Mouse (Mus musculus) lung, postnatal 0 days (tissue): ENCODE data around the gene Ntrk1. TPM values are rescaled to one million over a fixed set of nuclear protein-coding genes. Genes with fewer than 3 reads are reported as not detected.
A peak's percentile ranks its signal among the peaks of the same experiment; 100 is the strongest.

Experiments
- ATAC-seq: fragments of 200-750 bp; cut with Nextera tagmentation; 2 replicates; pipeline ENCODE4 v1.8.0; 2017; ENCODE audit warnings: moderate library complexity
- DNase-seq: peaks from one replicate; pipeline ENCODE4 v3.0.0-alpha.2; 2016; ENCODE audit warnings: low spot score
- H3K27ac ChIP-seq: fragments of 300-500 bp; sonication (generic); 2 replicates; pipeline ENCODE4 v1.5.1; 2014; ENCODE audit warnings: antibody characterized with exemption, mild to moderate bottlenecking, low read length, mixed read lengths
- H3K27me3 ChIP-seq: fragments of 300-500 bp; sonication (generic); replicated peaks from 2 replicates; pipeline ENCODE4 v1.6.1; 2014; ENCODE audit warnings: low read length, mixed read lengths; ENCODE audit not compliant: insufficient read depth
- H3K36me3 ChIP-seq: fragments of 300-500 bp; sonication (generic); 2 replicates; pipeline ENCODE4 v1.6.1; 2014; ENCODE audit warnings: low read length, mixed read lengths; ENCODE audit not compliant: insufficient read depth
- H3K4me1 ChIP-seq: fragments of 300-500 bp; sonication (generic); 2 replicates; pipeline ENCODE4 v1.6.1; 2014; ENCODE audit warnings: antibody characterized with exemption, low read depth, low read length, mixed read lengths; ENCODE audit not compliant: insufficient read depth
- H3K4me2 ChIP-seq: fragments of 300-500 bp; sonication (generic); replicated peaks from 2 replicates; pipeline ENCODE4 v1.6.1; 2014; ENCODE audit warnings: low read depth, mild to moderate bottlenecking, low read length, moderate library complexity, mixed read lengths
- H3K4me3 ChIP-seq: fragments of 300-500 bp; sonication (generic); 2 replicates; pipeline ENCODE4 v1.5.1; 2014; ENCODE audit warnings: low read depth, low read length
- H3K9ac ChIP-seq: fragments of 300-500 bp; sonication (generic); replicated peaks from 2 replicates; pipeline ENCODE4 v1.6.1; 2014; ENCODE audit warnings: low read depth, mild to moderate bottlenecking
- H3K9me3 ChIP-seq: fragments of 300-500 bp; sonication (generic); 2 replicates; pipeline ENCODE4 v1.6.1; 2016; ENCODE audit warnings: low read length, mixed read lengths
- CTCF ChIP-seq: IDR thresholded peaks from 2 replicates; pipeline ENCODE4 v1.5.1; 2016; ENCODE audit warnings: antibody characterized with exemption, mild to moderate bottlenecking
- EP300 ChIP-seq: IDR thresholded peaks from 2 replicates; pipeline ENCODE4 v1.6.1; 2016; ENCODE audit warnings: antibody characterized with exemption, mild to moderate bottlenecking, control low read depth
- WGBS: fragments of 180-500 bp; shearing (Covaris S2); extraction: QIAGEN DNeasy Blood & Tissue Kit; methylation state at CpG from one replicate; pipeline ENCODE4 v1.1.7; 2014; 5-methylcytosine and 5-hydroxymethylcytosine counted together
- polyA plus RNA-seq: library from polyadenylated mRNA; unstranded; fragments of >200 nt; fragmentation: Nextera tagmentation; extraction: Ambion mirVana; gene quantifications from 2 replicates; pipeline ENCODE4 v1.2.1, GENCODE M21; 2015

The Ntrk1 gene
- polyA plus RNA-seq, 1 experiment from 2014 or later = 4.1 TPM

- Histone ChIP-seq H3K4me1 (peaks cover 7% of the 10 kb centered on the region), H3K4me2 (peak overlapping the region; percentile 54; the same call in 1 of the 2 replicates), H3K36me3 (no peaks in the 10 kb centered on the region), H3K9me3 (no peaks in the 10 kb centered on the region), H3K27ac (peak overlapping the region; percentile 80; the same call in 1 of the 2 replicates), H3K4me3 (no peak overlapping the region), H3K9ac (no peak overlapping the region), H3K27me3 (no peaks in the 10 kb centered on the region)
- TF ChIP-seq EP300 (no peak), CTCF (no peak)
- ATAC-seq (no peak), DNase-seq (no peak)
- WGBS = 24% methylated on average over 4 of the region's 4 CpGs
These were observed 31.8 kb downstream of the Ntrk1 start for GRCm38 (mm10) chr3:87763202-87763601.

GRCm38 (mm10) chr3:87761408-87762375 is 33.3 kb downstream of the Ntrk1 start:
- WGBS = 56% methylated on average over 19 of the region's 20 CpGs
- Histone ChIP-seq H3K9ac (no peak overlapping the region), H3K27me3 (no peaks in the 10 kb centered on the region), H3K4me2 (no peak overlapping the region), H3K4me3 (no peak overlapping the region), H3K9me3 (no peaks in the 10 kb centered on the region), H3K4me1 (peaks cover 7% of the 10 kb centered on the region), H3K27ac (no peak overlapping the region), H3K36me3 (no peaks in the 10 kb centered on the region)
- no peak for TF ChIP-seq CTCF
- no peak for TF ChIP-seq EP300
- DNase-seq = no peak
- no peak for ATAC-seq

- H3K9me3 ChIP-seq = no peaks in the 10 kb centered on the region
- no peak overlapping the region for H3K27ac ChIP-seq
- peaks cover 4% of the 10 kb centered on the region; the same call in 1 of the 2 replicates for H3K4me1 ChIP-seq
- no peak overlapping the region for H3K4me3 ChIP-seq
- ATAC-seq (no peak), DNase-seq (no peak)
- H3K9ac ChIP-seq = no peak overlapping the region
- no peaks in the 10 kb centered on the region for H3K27me3 ChIP-seq
- 47% methylated on average over 4 of the region's 5 CpGs for WGBS
- H3K36me3 ChIP-seq = no peaks in the 10 kb centered on the region
- TF ChIP-seq CTCF (no peak), EP300 (no peak)
- H3K4me2 ChIP-seq = no peak overlapping the region
These were observed 36.3 kb downstream of the Ntrk1 start for GRCm38 (mm10) chr3:87758641-87759040.

- DNase-seq = no peak
- Histone ChIP-seq H3K36me3 (peaks cover 6% of the 10 kb centered on the region; the same call in 1 of the 2 replicates), H3K4me3 (no peak overlapping the region), H3K9me3 (no peaks in the 10 kb centered on the region), H3K4me2 (0 out of 2 replicates have a peak overlapping the region, but pooled peaks have one; percentile 27), H3K27ac (no peak overlapping the region), H3K27me3 (no peaks in the 10 kb centered on the region), H3K9ac (no peak overlapping the region), H3K4me1 (no peaks in the 10 kb centered on the region)
- WGBS = 58% methylated on average over 20 of the region's 20 CpGs
- TF ChIP-seq CTCF = no peak
- no peak for TF ChIP-seq EP300
- ATAC-seq = no peak
These were observed 38.5 kb downstream of the Ntrk1 start for GRCm38 (mm10) chr3:87756488-87756887.

- H3K4me1 ChIP-seq = no peaks in the 10 kb centered on the region
- H3K27me3 ChIP-seq = no peaks in the 10 kb centered on the region
- TF ChIP-seq EP300 (no peak), CTCF (peak; percentile 99)
- ATAC-seq (peak; percentile 92), DNase-seq (peak; percentile 76)
- no peak overlapping the region for H3K9ac ChIP-seq
- WGBS = 13% methylated on average over 20 of the region's 24 CpGs
- peaks cover 6% of the 10 kb centered on the region; the same call in 1 of the 2 replicates for H3K36me3 ChIP-seq
- 0 out of 2 replicates have a peak overlapping the region, but pooled peaks have one; percentile 27 for H3K4me2 ChIP-seq
- H3K9me3 ChIP-seq = no peaks in the 10 kb centered on the region
- H3K4me3 ChIP-seq = no peak overlapping the region
- no peak overlapping the region for H3K27ac ChIP-seq
These were observed 39.0 kb downstream of the Ntrk1 start for GRCm38 (mm10) chr3:87755964-87756363.

- TF ChIP-seq CTCF (no peak), EP300 (no peak)
- DNase-seq (no peak), ATAC-seq (no peak)
- H3K27me3 ChIP-seq = no peaks in the 10 kb centered on the region
- no peak overlapping the region for H3K9ac ChIP-seq
- H3K27ac ChIP-seq = no peak overlapping the region
- no peak overlapping the region for H3K4me2 ChIP-seq
- peaks cover 6% of the 10 kb centered on the region; the same call in 1 of the 2 replicates for H3K36me3 ChIP-seq
- WGBS = 87% methylated on average over 13 of the region's 13 CpGs
- no peaks in the 10 kb centered on the region for H3K9me3 ChIP-seq
- no peaks in the 10 kb centered on the region for H3K4me1 ChIP-seq
- no peak overlapping the region for H3K4me3 ChIP-seq
These were observed 41.1 kb downstream of the Ntrk1 start for GRCm38 (mm10) chr3:87753829-87754228.
